Mouse (Mus musculus) hindbrain, embryonic 14.5 days (tissue): ENCODE results near the gene Pigq. TPM values are rescaled to one million over a fixed set of nuclear protein-coding genes. Genes with fewer than 3 reads are reported as not detected.
A peak's percentile ranks its signal among the peaks of the same experiment; 100 is the strongest.

Source experiments
- ATAC-seq: fragments of 200-750 bp; cut with Nextera tagmentation; 2 replicates; pipeline ENCODE4 v1.8.0; 2017; ENCODE audit warnings: moderate number of reproducible peaks, mild to moderate bottlenecking, moderate TSS enrichment, moderate library complexity; ENCODE audit not compliant: low FRiP score
- DNase-seq: peaks from one replicate; pipeline ENCODE4 v3.0.0-alpha.2; 2015; ENCODE audit warnings: low spot score
- H3K27ac ChIP-seq: fragments of 300-500 bp; sonication (generic); 2 replicates; pipeline ENCODE4 v1.5.1; 2014; ENCODE audit warnings: mild to moderate bottlenecking, moderate library complexity
- H3K27me3 ChIP-seq: fragments of 300-500 bp; sonication (generic); 2 replicates; pipeline ENCODE4 v1.6.1; 2014; ENCODE audit warnings: mild to moderate bottlenecking, low read length, mixed read lengths; ENCODE audit not compliant: control insufficient read depth, insufficient read depth
- H3K36me3 ChIP-seq: fragments of 300-500 bp; sonication (generic); replicated peaks from 2 replicates; pipeline ENCODE4 v1.6.1; 2014; ENCODE audit not compliant: control insufficient read depth, insufficient read depth
- H3K4me1 ChIP-seq: fragments of 300-500 bp; sonication (generic); replicated peaks from 2 replicates; pipeline ENCODE4 v1.6.1; 2014; ENCODE audit warnings: antibody characterized with exemption, low read length, mixed read lengths; ENCODE audit not compliant: control insufficient read depth, insufficient read depth
- H3K4me2 ChIP-seq: fragments of 300-500 bp; sonication (generic); replicated peaks from 2 replicates; pipeline ENCODE4 v1.6.1; 2014; ENCODE audit warnings: mild to moderate bottlenecking, moderate library complexity
- H3K4me3 ChIP-seq: fragments of 300-500 bp; sonication (generic); replicated peaks from 2 replicates; pipeline ENCODE4 v1.5.1; 2014; ENCODE audit warnings: mild to moderate bottlenecking, low read length
- H3K9ac ChIP-seq: fragments of 300-500 bp; sonication (generic); 2 replicates; pipeline ENCODE4 v1.6.1; 2014
- H3K9me3 ChIP-seq: fragments of 300-500 bp; sonication (generic); 2 replicates; pipeline ENCODE4 v1.6.1; 2016; ENCODE audit warnings: low read length; ENCODE audit not compliant: control insufficient read depth
- WGBS: fragments of 180-500 bp; shearing (Covaris S2); extraction: QIAGEN DNeasy Blood & Tissue Kit; methylation state at CpG from one replicate; pipeline ENCODE4 v1.1.7; 2014; 5-methylcytosine and 5-hydroxymethylcytosine counted together
- polyA plus RNA-seq: library from polyadenylated mRNA; unstranded; fragments of >200 nt; fragmentation: Nextera tagmentation; extraction: Ambion mirVana; gene quantifications from 2 replicates; pipeline ENCODE4 v1.2.1, GENCODE M21; 2014

Gene Pigq
- polyA plus RNA-seq, 1 experiment from 2014 or later: 64.2 TPM

DNA sequence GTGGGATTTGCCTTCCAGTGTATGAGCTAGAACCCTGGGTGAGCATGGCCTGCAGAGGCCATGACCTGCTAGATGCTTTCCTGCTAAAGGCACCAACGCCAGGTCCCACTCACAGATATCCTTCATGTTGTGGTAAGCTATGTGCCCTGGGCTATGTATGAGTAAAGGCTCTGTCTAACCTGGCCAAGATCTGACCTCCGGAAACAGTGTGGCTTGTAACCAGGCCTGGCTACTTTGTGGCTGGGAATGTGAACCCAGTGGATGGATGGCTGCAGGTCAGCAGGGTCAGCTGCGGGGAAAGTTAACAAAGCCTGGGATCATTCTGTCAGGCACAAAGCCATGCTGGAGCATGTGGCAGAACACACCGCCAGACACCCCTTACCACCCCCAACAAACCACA lies 63.0 kb downstream of the Pigq start:
- no peak overlapping the region for H3K4me2 ChIP-seq
- peaks cover 51% of the 10 kb centered on the region for H3K36me3 ChIP-seq
- no peaks in the 10 kb centered on the region for H3K9me3 ChIP-seq
- ATAC-seq (no peak), DNase-seq (no peak)
- WGBS: 10% methylated on average over 4 of the region's 4 CpGs
- 0 out of 2 replicates have a peak overlapping the region, but pooled peaks have one; percentile 54 for H3K27ac ChIP-seq
- no peak overlapping the region for H3K9ac ChIP-seq
- no peaks in the 10 kb centered on the region for H3K27me3 ChIP-seq
- no peak overlapping the region for H3K4me3 ChIP-seq
- H3K4me1 ChIP-seq: peaks cover 16% of the 10 kb centered on the region

DNA sequence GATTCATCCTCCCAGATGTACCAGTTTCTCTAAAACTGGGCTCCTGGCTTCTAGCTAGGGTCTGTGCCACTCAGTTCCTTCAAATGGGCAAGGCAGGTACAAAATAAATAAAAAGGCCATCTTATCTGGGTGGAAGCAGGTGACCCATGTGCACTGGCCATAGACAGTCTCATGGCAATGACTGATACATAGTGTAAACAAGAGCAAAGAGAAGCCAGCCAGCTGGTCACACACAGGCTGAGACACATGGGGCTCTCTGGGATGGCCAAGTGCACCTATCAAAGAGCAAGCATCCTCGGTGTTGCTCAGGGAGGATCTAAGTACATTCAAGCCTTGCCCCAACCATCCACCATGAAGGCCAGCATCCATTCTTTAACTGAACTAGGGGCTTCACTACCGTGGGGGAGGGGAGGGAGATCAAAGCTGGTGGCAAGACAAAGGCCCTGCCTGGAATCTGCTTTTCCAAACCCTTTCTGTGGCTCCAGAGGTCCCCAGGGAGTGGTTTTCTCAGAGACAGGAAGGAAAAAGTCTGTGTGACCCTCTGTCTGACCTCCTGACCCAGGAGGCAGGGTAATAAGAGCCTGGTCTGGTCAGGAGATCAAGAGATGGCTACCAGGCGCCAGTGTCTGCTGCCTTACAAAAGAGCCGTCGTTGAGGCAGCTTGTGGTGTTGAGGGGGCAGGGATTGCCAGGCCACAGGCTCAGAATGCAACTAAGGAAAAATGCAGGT lies 63.7 kb downstream of the Pigq start:
- WGBS: 7% methylated on average over 5 of the region's 5 CpGs
- Histone ChIP-seq H3K4me1 (peaks cover 22% of the 10 kb centered on the region), H3K4me3 (no peak overlapping the region), H3K9me3 (no peaks in the 10 kb centered on the region), H3K27me3 (no peaks in the 10 kb centered on the region), H3K36me3 (peaks cover 51% of the 10 kb centered on the region), H3K27ac (0 out of 2 replicates have a peak overlapping the region, but pooled peaks have one; percentile 54), H3K9ac (peak overlapping the region; percentile 12), H3K4me2 (no peak overlapping the region)
- no peak for DNase-seq
- no peak for ATAC-seq

GRCm38 (mm10) chr17:25880196-25880910 lies 64.4 kb downstream of the Pigq start, which contains the start of gene Wfikkn1:
Gene Wfikkn1 (minus strand): TSS chr17:25880858.
- Histone ChIP-seq H3K4me2 (no peak within 1 kb of the TSS), H3K9me3 (no peaks in the 10 kb centered on the region), H3K4me1 (peaks cover 24% of the 10 kb centered on the region), H3K36me3 (peaks cover 51% of the 10 kb centered on the region), H3K27me3 (no peaks in the 10 kb centered on the region), H3K27ac (0 out of 2 replicates have a peak within 1 kb of the TSS, but pooled peaks have one; percentile 54), H3K9ac (peak within 1 kb of the TSS; percentile 12), H3K4me3 (no peak within 1 kb of the TSS)
- DNase-seq: no peak
- 16% methylated on average over 5 of the region's 5 CpGs for WGBS
- no peak for ATAC-seq

- ATAC-seq (no peak), DNase-seq (no peak)
- no peaks in the 10 kb centered on the region for H3K27me3 ChIP-seq
- H3K27ac ChIP-seq: no peak overlapping the region
- H3K9me3 ChIP-seq: no peaks in the 10 kb centered on the region
- H3K4me1 ChIP-seq: peaks cover 24% of the 10 kb centered on the region
- no peak overlapping the region for H3K9ac ChIP-seq
- peaks cover 45% of the 10 kb centered on the region for H3K36me3 ChIP-seq
- H3K4me3 ChIP-seq: no peak overlapping the region
- WGBS: 60% methylated on average over 8 of the region's 8 CpGs
- no peak overlapping the region for H3K4me2 ChIP-seq
Measured at GRCm38 (mm10) chr17:25879750-25880149, 65.0 kb downstream of the Pigq start.

- 47% methylated on average over 4 of the region's 4 CpGs for WGBS
- H3K4me1 ChIP-seq: peaks cover 24% of the 10 kb centered on the region
- DNase-seq (no peak), ATAC-seq (no peak)
- H3K27ac ChIP-seq: no peak overlapping the region
- H3K9me3 ChIP-seq: no peaks in the 10 kb centered on the region
- H3K4me3 ChIP-seq: no peak overlapping the region
- H3K4me2 ChIP-seq: no peak overlapping the region
- H3K9ac ChIP-seq: no peak overlapping the region
- peaks cover 40% of the 10 kb centered on the region for H3K36me3 ChIP-seq
- H3K27me3 ChIP-seq: no peaks in the 10 kb centered on the region
Measured at GRCm38 (mm10) chr17:25879261-25879660, 65.5 kb downstream of the Pigq start.

DNA sequence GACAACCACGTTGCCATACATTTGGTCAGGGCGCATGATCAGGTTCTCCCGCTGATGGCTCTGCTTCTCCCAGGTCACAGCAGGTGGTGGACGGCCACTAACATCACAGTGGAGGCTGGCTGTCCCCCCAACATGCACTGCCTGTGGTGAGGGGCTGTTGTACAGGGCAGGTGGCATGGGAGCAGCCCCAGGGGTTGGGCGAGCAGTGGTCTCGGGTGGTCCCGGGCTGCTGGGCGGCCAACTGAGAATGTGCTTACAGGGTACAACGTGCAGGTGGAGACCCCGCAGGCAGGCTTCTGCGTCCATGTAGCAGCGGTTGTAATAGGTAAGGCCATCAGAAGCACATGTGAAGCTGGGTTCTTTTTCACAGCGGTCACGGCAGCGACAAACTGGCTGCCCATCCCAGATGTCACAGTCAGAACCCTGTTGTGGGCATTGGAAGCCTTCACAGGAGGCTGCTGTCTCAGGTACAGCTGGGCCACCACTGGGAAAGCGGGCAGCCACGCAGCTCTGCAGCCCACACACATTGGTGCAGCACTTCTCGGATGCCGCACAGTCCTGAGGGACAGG lies 66.0 kb downstream of the Pigq start:
- Histone ChIP-seq H3K4me2 (no peak overlapping the region), H3K36me3 (peaks cover 35% of the 10 kb centered on the region), H3K27ac (no peak overlapping the region), H3K27me3 (no peaks in the 10 kb centered on the region), H3K9me3 (no peaks in the 10 kb centered on the region), H3K4me3 (no peak overlapping the region), H3K4me1 (peaks cover 29% of the 10 kb centered on the region), H3K9ac (no peak overlapping the region)
- 89% methylated on average over 19 of the region's 19 CpGs for WGBS
- DNase-seq (no peak), ATAC-seq (no peak)

- no peak overlapping the region for H3K4me3 ChIP-seq
- DNase-seq (no peak), ATAC-seq (no peak)
- no peaks in the 10 kb centered on the region for H3K27me3 ChIP-seq
- no peaks in the 10 kb centered on the region for H3K9me3 ChIP-seq
- H3K4me1 ChIP-seq: peaks cover 29% of the 10 kb centered on the region
- H3K9ac ChIP-seq: no peak overlapping the region
- no peak overlapping the region for H3K4me2 ChIP-seq
- 90% methylated on average over 32 of the region's 32 CpGs for WGBS
- peaks cover 28% of the 10 kb centered on the region for H3K36me3 ChIP-seq
- H3K27ac ChIP-seq: no peak overlapping the region
Measured at GRCm38 (mm10) chr17:25877741-25878610, 66.8 kb downstream of the Pigq start.

DNA sequence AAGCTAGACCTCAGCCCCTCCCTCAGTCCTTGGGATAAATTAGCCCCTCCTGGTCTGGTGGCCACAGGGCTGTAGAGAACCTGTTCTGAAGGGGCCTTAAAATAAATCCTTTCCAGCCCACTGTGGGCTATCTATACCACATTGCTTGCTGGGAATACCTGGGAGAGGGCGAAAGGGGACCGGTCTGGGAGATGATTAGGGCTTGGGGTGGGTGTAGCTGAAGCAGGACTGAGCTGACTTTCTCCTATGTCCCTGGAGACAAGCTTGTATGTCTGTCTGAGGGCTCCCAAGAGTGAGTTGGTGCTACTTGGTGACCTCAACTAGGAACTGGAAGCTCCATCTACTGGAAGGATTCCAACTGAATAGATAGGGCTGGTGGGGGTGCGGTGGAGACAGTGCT lies 67.7 kb downstream of the Pigq start:
- H3K9me3 ChIP-seq: no peaks in the 10 kb centered on the region
- WGBS: 91% methylated on average over 3 of the region's 3 CpGs
- H3K9ac ChIP-seq: no peak overlapping the region
- no peak for ATAC-seq
- no peak for DNase-seq
- H3K27me3 ChIP-seq: no peaks in the 10 kb centered on the region
- no peak overlapping the region for H3K4me3 ChIP-seq
- H3K4me1 ChIP-seq: peaks cover 29% of the 10 kb centered on the region
- 0 out of 2 replicates have a peak overlapping the region, but pooled peaks have one; percentile 78 for H3K4me2 ChIP-seq
- peaks cover 21% of the 10 kb centered on the region for H3K36me3 ChIP-seq
- no peak overlapping the region for H3K27ac ChIP-seq
